Mouse (Mus musculus) MN1 (cell line): ENCODE data around the gene Vmn1r236.
A peak's percentile ranks its signal among the peaks of the same experiment; 100 is the strongest.

Experiments used
- DNase-seq: peaks from one replicate; pipeline ENCODE4 v3.0.0-alpha.2; 2016; ENCODE audit warnings: low spot score

Vmn1r236 gene

GRCm38 (mm10) chr17:21282642-21283041 lies at the start of gene Vmn1r236:
Gene Vmn1r236 (plus strand): TSS chr17:21282942.
- no peak for DNase-seq

- DNase-seq: no peak
Measured at GRCm38 (mm10) chr17:21256111-21256510, 26.6 kb upstream of the Vmn1r236 start, which contains the start of gene Vmn1r235. Gene Vmn1r235 (plus strand): TSS chr17:21256411.

GRCm38 (mm10) chr17:21272103-21272502 lies 10.6 kb upstream of the Vmn1r236 start:
- DNase-seq: peak; percentile 83

DNA sequence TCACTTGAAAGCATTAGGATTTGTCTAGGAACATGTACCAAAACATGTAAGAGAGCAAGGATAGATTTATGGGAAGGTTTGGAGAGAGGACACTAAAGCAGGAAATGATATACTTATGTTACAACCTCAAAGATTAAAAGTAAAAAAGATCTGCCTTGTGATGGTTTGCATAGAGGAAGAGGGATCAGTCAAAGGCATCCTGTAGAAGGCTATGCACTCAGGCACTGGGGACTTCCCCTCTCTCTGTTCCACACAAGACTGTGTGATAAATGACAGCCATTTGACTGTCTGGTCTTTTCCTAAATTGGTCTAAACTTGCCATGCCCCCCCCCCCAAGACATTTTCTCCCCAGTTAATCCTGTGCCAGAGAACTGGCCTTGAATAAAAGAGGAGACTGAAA lies 1.7 kb downstream of the Vmn1r236 start:
- no peak for DNase-seq

GRCm38 (mm10) chr17:21289695-21290094 lies 7.0 kb downstream of the Vmn1r236 start:
- DNase-seq: no peak

DNA sequence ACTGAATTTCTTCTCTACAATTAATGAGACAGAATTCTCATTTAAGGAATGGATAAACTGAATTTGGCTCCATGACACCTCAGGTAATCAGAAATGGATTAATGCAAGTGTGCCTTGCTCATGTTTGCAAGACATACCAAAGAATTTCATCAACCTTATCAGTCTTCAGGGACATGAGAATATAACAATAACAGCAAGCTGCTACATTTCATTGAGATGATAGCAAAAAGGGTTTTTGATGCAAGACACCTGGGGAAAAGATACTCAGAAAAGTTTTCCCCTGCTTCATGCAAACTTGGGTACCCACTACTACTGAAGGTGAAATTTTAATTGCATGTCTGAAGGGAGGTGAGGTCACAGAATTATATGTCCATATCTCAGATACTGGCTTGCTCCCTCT lies 28.8 kb downstream of the Vmn1r236 start, which contains the start of gene Vmn1r237:
Gene Vmn1r237 (plus strand): TSS at position 301 of the 400 bp plus-strand sequence.
- no peak for DNase-seq
